Mouse (Mus musculus): ENCODE results near the gene Olfr1048.

GRCm38 (mm10) chr2:86185583-86185982 is 54.5 kb downstream of the Olfr1048 start, which contains the start of gene Olfr52:
- TF ChIP-seq POLR2A (IDR thresholded peaks at IDR 0.05; ENCODE audit: borderline replicate concordance, extremely low read depth, low read depth, low read length) (no peak), CTCF (IDR thresholded peaks at IDR 0.05; ENCODE audit: insufficient read depth, low read length) (no peak)

Data from lung, adult 2 months (tissue).